Mouse (Mus musculus): Measurements from ENCODE around the gene BC030867. TPM values are rescaled to one million over a fixed set of nuclear protein-coding genes. Genes with fewer than 3 reads are reported as not detected.
A peak's percentile ranks its signal among the peaks of the same experiment; 100 is the strongest.

The BC030867 gene
- polyA plus RNA-seq, 1 experiment from 2014 or later, result 19.7 TPM

DNA sequence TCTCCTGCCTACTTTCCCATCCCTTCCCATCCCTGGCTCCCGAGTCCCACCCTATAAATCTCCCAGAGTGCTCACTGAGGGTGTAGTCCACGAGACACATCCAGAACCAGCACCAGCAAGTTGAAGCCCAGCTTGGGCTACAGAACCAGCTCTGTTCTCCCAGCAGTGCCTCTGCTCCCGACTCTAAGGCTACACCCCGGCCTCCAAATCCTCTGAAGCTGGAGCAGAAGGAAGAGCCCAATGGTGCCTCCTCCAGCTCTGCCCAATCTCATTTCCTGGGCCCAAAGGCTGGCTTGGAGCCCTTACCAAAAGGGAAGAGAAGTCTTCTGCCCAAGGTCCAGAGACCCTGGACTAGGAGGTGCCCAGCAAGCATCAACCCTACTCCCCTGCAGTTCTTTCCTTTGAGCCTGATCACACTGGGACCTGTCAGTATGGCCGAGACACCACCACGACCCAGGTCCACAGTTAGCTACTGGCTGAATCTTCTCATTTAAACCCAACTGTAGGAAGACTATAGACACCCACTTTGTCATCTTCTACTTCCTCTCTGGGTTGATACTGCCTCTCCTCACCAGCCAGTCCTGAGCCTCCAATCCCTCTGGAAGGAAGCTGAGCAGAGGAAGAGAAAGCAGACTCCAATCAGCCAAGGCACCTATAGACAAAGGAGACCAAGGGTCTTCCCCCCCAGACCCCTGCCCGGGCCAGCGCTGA lies 27.3 kb upstream of the BC030867 start:
- WGBS, result 86% methylated on average over 8 of the region's 8 CpGs
- Histone ChIP-seq H3K4me2 (no peak overlapping the region), H3K9me3 (no peaks in the 10 kb centered on the region), H3K4me3 (no peak overlapping the region), H3K9ac (no peak overlapping the region), H3K36me3 (peaks cover 29% of the 10 kb centered on the region), H3K27me3 (no peaks in the 10 kb centered on the region), H3K4me1 (peaks cover 85% of the 10 kb centered on the region), H3K27ac (no peak overlapping the region)
- ATAC-seq (ENCODE audit: insufficient number of reproducible peaks, insufficient read depth, low FRiP score, low TSS enrichment, low read depth), result no peak

DNA sequence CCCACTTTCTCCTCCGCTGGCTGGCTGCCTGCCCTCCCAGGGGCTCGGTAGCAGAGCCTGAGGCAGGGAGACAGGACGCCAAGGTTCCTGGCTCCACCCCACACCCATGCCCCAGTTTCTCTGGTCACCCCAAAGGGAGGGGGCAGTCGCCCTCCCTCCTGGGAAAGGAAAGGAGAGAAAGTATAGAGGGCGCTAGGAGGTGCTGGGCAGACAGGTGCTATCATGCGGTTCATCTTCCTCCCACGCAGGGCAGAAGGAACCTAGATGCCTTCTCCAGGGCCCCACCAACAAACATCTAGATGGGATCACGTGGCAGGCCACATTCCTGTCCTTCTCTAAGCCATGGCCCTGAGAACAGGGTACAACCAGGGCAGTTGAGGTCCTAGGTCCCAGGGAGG lies 26.7 kb upstream of the BC030867 start:
- no peaks in the 10 kb centered on the region for H3K9me3 ChIP-seq
- H3K9ac ChIP-seq, result no peak overlapping the region
- no peak overlapping the region for H3K4me2 ChIP-seq
- no peaks in the 10 kb centered on the region for H3K27me3 ChIP-seq
- no peak for ATAC-seq (ENCODE audit: insufficient number of reproducible peaks, insufficient read depth, low FRiP score, low TSS enrichment, low read depth)
- H3K36me3 ChIP-seq, result peaks cover 29% of the 10 kb centered on the region
- H3K4me3 ChIP-seq, result no peak overlapping the region
- H3K4me1 ChIP-seq, result peaks cover 85% of the 10 kb centered on the region
- H3K27ac ChIP-seq, result 0 out of 2 replicates have a peak overlapping the region, but pooled peaks have one; percentile 33
- 69% methylated on average over 8 of the region's 8 CpGs for WGBS

DNA sequence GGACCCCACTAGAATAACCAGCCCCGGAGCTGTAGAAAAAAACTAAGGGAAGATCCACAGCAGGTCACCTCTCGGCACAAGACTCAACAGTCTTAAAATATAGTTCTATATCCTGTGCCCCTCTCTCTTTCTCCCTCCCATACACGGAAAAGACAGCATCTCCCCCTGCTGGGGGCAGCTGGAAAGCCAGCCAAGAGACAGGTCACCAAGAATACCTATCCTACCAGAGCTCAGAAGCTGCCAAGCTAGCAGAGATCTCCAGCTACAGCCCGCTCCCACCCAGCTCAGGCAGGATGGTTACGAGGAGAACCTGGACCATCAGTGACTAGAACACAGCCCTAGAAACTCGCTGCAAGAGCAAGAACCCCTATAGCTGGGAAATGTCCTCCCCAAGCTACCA lies 25.5 kb upstream of the BC030867 start:
- H3K4me3 ChIP-seq, result no peak overlapping the region
- no peak overlapping the region for H3K9ac ChIP-seq
- H3K4me1 ChIP-seq, result peaks cover 85% of the 10 kb centered on the region
- ATAC-seq (ENCODE audit: insufficient number of reproducible peaks, insufficient read depth, low FRiP score, low TSS enrichment, low read depth), result no peak
- no peaks in the 10 kb centered on the region for H3K9me3 ChIP-seq
- H3K36me3 ChIP-seq, result peaks cover 26% of the 10 kb centered on the region
- no peak overlapping the region for H3K4me2 ChIP-seq
- 32% methylated on average over 6 of the region's 6 CpGs for WGBS
- peak overlapping the region; percentile 22; the same call in 1 of the 2 replicates for H3K27ac ChIP-seq
- no peaks in the 10 kb centered on the region for H3K27me3 ChIP-seq

DNA sequence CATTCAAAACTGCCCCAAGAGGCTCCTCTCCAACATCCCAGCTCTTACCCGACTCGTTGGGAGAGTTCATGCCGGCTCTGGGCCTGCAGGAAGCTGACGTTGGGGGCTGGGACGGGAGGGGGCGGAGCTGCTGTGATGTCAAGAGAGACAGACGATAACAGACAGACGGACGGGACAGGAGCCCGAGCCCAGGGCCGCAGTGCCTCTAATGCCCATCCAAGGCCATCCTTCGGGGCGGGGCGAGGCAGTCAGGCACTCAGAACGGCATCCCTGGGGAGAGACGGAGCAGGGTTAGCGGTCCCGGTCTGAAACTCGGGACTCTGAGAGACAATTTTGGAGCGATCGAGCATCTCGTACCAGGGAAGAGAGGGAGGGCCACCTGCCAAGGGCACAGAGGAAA lies 24.0 kb upstream of the BC030867 start:
- WGBS, result 9% methylated on average over 22 of the region's 22 CpGs
- no peak for ATAC-seq (ENCODE audit: insufficient number of reproducible peaks, insufficient read depth, low FRiP score, low TSS enrichment, low read depth)
- H3K4me3 ChIP-seq, result peak overlapping the region; percentile 14; the same call in 1 of the 2 replicates

DNA sequence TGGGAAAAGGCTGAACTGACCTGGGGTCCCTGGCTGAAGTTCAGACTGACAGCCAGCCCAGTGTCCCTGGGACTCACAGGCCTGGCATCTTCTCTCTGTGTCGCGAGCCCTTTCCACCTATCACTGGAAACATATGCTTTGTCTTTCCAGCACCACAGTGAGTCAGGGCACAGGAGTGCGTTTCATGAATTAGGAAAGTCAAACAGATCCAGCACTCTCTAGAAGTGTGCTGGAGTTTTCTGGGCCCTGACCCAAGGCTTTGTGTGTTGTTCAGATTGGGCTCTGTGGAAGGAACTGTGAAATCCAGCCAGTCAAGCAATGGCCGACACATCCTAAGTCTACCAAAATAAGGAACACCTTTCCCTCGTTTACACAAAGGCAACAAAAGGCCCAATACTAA lies 23.5 kb upstream of the BC030867 start:
- Histone ChIP-seq H3K4me2 (peak overlapping the region; percentile 51; the same call in 1 of the 2 replicates), H3K36me3 (peaks cover 20% of the 10 kb centered on the region), H3K9ac (0 out of 2 replicates have a peak overlapping the region, but pooled peaks have one; percentile 58), H3K27me3 (no peaks in the 10 kb centered on the region), H3K9me3 (no peaks in the 10 kb centered on the region), H3K4me3 (no peak overlapping the region), H3K4me1 (peaks cover 77% of the 10 kb centered on the region), H3K27ac (no peak overlapping the region)
- ATAC-seq (ENCODE audit: insufficient number of reproducible peaks, insufficient read depth, low FRiP score, low TSS enrichment, low read depth), result no peak
- WGBS, result 58% methylated on average over 5 of the region's 5 CpGs

More for the DNA sequence above, 24.0 kb upstream of the BC030867 start:
- Histone ChIP-seq H3K4me2 (peak overlapping the region; percentile 51), H3K36me3 (peaks cover 21% of the 10 kb centered on the region), H3K9me3 (no peaks in the 10 kb centered on the region), H3K27ac (no peak overlapping the region), H3K9ac (peak overlapping the region; percentile 58; the same call in 1 of the 2 replicates), H3K27me3 (no peaks in the 10 kb centered on the region), H3K4me1 (peaks cover 83% of the 10 kb centered on the region)

DNA sequence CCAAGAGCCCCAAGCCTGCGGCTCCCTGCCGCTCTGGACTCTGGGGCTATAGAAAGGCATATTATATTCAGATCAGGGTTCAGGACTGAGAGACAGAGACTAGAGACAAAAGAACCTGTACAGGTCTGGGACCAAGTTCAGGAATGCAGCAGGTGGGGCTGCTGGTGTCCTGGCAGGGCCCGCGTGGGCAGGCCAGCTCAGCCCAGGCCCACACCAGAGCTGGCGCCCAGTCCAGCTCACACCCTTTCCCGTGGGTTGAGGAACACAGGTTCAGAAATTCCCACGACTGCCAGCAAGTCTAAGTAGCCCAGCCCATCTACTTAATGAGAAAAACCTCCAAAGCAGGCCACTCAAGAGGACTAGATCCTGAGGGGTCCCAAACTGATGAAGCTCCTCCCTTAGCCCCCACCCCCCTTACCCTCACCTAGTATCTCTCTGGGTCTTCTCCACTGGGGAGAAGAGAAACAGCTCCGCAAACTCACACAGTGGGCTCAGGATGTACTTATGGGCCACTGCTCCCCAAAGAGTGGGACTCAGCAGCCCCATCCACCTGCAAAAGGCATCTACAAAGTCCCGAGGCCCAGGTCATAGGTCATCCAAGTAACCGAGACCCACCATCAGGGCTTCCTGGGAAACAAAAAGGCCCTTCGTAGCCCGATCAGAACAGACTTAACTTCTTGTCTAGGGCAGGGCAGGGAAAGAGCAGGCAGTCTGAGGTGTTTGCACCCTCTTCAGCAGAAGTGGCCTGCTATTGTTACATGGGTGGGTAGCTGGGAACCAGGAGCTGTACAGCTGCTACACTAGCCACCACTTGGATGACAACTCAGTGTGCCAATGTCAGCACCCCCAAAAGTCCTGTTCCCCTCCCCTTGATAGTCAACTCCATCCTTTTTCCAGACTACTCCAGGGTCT lies 22.4 kb upstream of the BC030867 start:
- H3K4me3 ChIP-seq, result peak overlapping the region; percentile 77; the same call in 1 of the 2 replicates
- H3K4me2 ChIP-seq, result peak overlapping the region; percentile 82
- peaks cover 14% of the 10 kb centered on the region for H3K36me3 ChIP-seq
- WGBS, result 74% methylated on average over 12 of the region's 12 CpGs
- H3K9me3 ChIP-seq, result no peaks in the 10 kb centered on the region
- no peak overlapping the region; the same call in 1 of the 2 replicates for H3K9ac ChIP-seq
- no peaks in the 10 kb centered on the region for H3K27me3 ChIP-seq
- no peak for ATAC-seq (ENCODE audit: insufficient number of reproducible peaks, insufficient read depth, low FRiP score, low TSS enrichment, low read depth)
- H3K27ac ChIP-seq, result peak overlapping the region; percentile 58; the same call in 1 of the 2 replicates
- H3K4me1 ChIP-seq, result peaks cover 76% of the 10 kb centered on the region

DNA sequence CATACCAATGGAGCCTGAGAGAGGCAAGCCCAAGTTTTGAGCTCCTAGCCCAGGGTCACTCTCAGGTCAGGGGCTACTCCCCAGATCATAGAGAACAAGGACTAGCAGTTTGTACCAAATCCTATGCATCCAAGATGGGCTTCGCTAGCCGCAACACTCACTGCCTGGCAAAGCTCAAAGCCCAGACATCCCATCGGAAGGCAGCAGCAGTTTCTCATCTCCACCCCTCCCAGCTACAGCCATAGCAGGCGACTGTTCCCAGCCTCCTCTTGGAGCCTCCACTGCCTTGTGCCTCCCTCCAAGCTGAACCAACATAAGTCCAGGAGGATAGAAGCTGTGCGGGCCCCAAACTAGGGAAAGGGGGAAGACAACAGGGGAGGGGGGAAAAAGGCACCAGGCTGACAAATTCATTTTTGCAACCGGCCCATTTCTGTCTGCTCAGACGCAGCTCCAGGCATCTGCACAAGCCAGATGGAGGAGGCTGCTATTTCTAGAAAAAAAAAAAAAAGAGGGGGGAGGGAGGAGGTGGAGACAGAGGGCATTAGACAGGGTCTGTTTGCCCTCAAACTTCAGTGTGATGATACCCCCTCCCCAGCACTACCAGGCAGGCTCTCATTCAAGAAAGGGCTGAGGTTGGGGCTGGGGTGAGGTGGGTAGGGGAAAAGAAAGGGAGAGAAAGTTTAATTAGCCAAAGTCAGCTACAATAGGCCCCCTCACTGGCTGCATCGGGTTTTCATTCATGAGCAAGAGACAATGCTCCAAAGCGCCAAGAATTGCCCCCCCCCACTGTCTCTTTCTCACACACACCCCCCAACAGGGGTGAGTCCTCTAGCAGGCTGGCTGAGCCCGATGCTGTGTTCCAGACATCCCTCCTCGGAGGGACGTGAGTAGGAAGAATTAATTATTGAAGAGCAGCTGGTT lies 21.2 kb upstream of the BC030867 start:
- 16% methylated on average over 12 of the region's 12 CpGs for WGBS
- Histone ChIP-seq H3K9ac (peak overlapping the region; percentile 88), H3K4me3 (peak overlapping the region; percentile 77), H3K27ac (peak overlapping the region; percentile 58), H3K9me3 (no peaks in the 10 kb centered on the region), H3K4me1 (peaks cover 70% of the 10 kb centered on the region), H3K36me3 (0 out of 2 replicates have a peak, but pooled peaks cover 5% of the 10 kb centered on the region), H3K27me3 (no peaks in the 10 kb centered on the region), H3K4me2 (peak overlapping the region; percentile 82)
- ATAC-seq (ENCODE audit: insufficient number of reproducible peaks, insufficient read depth, low FRiP score, low TSS enrichment, low read depth), result no peak

DNA sequence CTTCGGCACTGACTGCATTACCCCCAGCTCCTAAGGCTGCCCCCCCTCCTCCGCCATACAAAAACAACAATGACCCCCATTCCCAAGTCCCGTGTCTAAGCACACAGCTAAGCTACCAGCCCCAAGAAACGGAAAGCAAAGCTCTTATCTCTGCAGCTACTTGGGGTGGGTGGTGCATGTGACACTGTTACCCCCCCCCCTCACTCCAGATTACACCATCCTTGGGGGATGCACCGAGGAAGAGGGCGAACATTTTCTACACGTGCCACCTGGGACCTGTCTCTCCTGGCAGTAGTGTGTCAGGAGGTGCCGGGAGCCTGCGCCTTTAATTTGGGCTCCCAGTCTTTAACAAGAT lies 20.5 kb upstream of the BC030867 start:
- H3K9me3 ChIP-seq, result no peaks in the 10 kb centered on the region
- peak overlapping the region; percentile 58; the same call in 1 of the 2 replicates for H3K27ac ChIP-seq
- H3K4me3 ChIP-seq, result peak overlapping the region; percentile 77
- no peak for ATAC-seq (ENCODE audit: insufficient number of reproducible peaks, insufficient read depth, low FRiP score, low TSS enrichment, low read depth)
- H3K27me3 ChIP-seq, result no peaks in the 10 kb centered on the region
- 30% methylated on average over 9 of the region's 9 CpGs for WGBS
- peak overlapping the region; percentile 88 for H3K9ac ChIP-seq
- H3K4me2 ChIP-seq, result peak overlapping the region; percentile 82
- H3K36me3 ChIP-seq, result 0 out of 2 replicates have a peak, but pooled peaks cover 5% of the 10 kb centered on the region
- peaks cover 65% of the 10 kb centered on the region for H3K4me1 ChIP-seq

DNA sequence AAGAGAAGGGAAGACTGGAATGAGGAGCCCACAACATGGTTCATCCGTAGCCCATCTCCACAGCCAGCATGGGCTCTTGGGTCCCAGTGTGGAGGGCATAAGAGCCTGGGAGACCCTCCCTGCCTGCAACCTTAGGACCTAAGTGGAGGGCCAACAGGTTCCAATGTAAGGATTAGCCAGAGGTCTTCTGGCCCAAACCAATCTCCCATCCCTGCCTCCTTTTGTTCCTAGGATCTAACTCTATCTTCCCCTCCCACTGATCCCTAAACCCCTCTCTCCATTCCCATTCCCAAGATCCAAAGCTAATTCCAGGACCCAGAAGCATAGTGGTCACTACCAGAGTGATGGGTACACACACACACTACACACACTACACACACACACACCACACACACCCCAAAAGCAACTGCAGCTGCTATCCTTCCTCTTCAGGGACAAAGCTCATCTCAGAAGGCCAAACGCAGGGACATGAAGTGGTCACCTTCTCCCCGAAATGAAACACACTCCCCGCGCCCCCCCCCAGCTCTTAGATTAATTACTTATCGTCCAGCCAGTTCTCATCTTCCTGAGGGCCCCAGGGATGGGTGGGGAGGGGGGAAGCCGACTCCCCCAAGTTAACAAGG lies 19.9 kb upstream of the BC030867 start:
- ATAC-seq (ENCODE audit: insufficient number of reproducible peaks, insufficient read depth, low FRiP score, low TSS enrichment, low read depth), result no peak
- H3K9ac ChIP-seq, result peak overlapping the region; percentile 88
- peak overlapping the region; percentile 89; the same call in 1 of the 2 replicates for H3K27ac ChIP-seq
- WGBS, result 21% methylated on average over 7 of the region's 7 CpGs
- H3K4me2 ChIP-seq, result peak overlapping the region; percentile 82
- peaks cover 59% of the 10 kb centered on the region for H3K4me1 ChIP-seq
- 0 out of 2 replicates have a peak, but pooled peaks cover 5% of the 10 kb centered on the region for H3K36me3 ChIP-seq
- no peaks in the 10 kb centered on the region for H3K9me3 ChIP-seq
- H3K4me3 ChIP-seq, result peak overlapping the region; percentile 77
- H3K27me3 ChIP-seq, result no peaks in the 10 kb centered on the region

DNA sequence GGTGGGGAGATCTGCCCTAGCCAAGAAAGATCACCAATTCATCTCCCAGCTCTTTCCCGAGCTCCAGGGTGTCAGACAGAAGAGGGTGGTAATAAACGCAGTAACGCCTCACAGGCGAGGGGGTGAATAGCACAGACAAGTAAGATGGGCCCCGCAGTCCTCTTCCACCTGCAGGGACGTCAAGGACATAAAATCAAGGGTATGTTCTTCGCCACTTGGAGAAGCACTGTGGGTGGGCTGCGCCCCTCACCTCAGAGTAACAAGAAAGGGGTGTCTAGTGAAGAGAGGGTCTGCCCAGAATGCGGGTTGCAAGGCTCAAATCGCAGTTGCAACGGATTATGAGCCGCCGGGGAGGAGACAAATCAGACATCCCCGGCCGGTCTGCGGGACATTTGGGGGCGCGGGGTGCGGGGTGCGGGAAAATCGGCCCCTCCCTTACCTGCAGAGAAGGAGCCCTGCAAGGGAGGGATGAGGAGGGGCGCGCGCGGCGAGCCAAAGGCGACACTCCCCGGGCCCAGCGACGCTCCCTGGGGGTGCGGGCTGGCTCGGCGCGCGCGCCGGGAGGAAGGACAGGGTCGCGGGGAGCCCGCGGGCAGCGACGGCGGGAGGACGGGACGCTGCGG lies 19.2 kb upstream of the BC030867 start:
- Histone ChIP-seq H3K36me3 (no peaks in the 10 kb centered on the region), H3K4me2 (peak overlapping the region; percentile 82), H3K9me3 (no peaks in the 10 kb centered on the region), H3K4me1 (peaks cover 53% of the 10 kb centered on the region), H3K4me3 (peak overlapping the region; percentile 77), H3K27ac (peak overlapping the region; percentile 89), H3K9ac (peak overlapping the region; percentile 88), H3K27me3 (no peaks in the 10 kb centered on the region)
- ATAC-seq (ENCODE audit: insufficient number of reproducible peaks, insufficient read depth, low FRiP score, low TSS enrichment, low read depth), result peak; percentile 13; the same call in 1 of the 2 replicates
- under 1% methylated on average over 46 of the region's 47 CpGs for WGBS
